Mouse (Mus musculus): ENCODE measurements at regions not wholly inside any gene's neighbourhood (a gene's known extent, or its start where the extent isn't known, plus 50 kb on each side); places are given as distances from the start of the nearest gene placed in this dataset.

- WGBS, result 60% methylated on average over 18 of the region's 18 CpGs
- peak; percentile 67; the same call in 1 of the 2 replicates for ATAC-seq
- H3K4me1 ChIP-seq (replicated peaks), result no peaks in the 10 kb centered on the region
- no peaks in the 10 kb centered on the region for H3K9me3 ChIP-seq
- no peaks in the 10 kb centered on the region for H3K27me3 ChIP-seq (replicated peaks)
- no peak overlapping the region for H3K4me2 ChIP-seq (replicated peaks)
- H3K4me3 ChIP-seq (replicated peaks), result no peak overlapping the region
- H3K9ac ChIP-seq, result no peak overlapping the region
- H3K27ac ChIP-seq, result no peak overlapping the region
- H3K36me3 ChIP-seq, result no peaks in the 10 kb centered on the region
These were observed 629.1 kb downstream of the Rnf144a start for GRCm38 (mm10) chr12:25785646-25786606.

GRCm38 (mm10) chr12:25784401-25784800 is 630.7 kb downstream of the Rnf144a start:
- H3K36me3 ChIP-seq, result no peaks in the 10 kb centered on the region
- no peaks in the 10 kb centered on the region for H3K4me1 ChIP-seq (replicated peaks)
- 79% methylated on average over 3 of the region's 3 CpGs for WGBS
- ATAC-seq, result no peak
- H3K4me2 ChIP-seq (replicated peaks), result no peak overlapping the region
- no peaks in the 10 kb centered on the region for H3K27me3 ChIP-seq (replicated peaks)
- H3K9ac ChIP-seq, result no peak overlapping the region
- no peaks in the 10 kb centered on the region for H3K9me3 ChIP-seq
- no peak overlapping the region for H3K27ac ChIP-seq
- no peak overlapping the region for H3K4me3 ChIP-seq (replicated peaks)

GRCm38 (mm10) chr12:25782972-25783717 is 631.9 kb downstream of the Rnf144a start:
- ATAC-seq, result no peak
- WGBS, result 52% methylated on average over 10 of the region's 10 CpGs
- Histone ChIP-seq H3K9ac (no peak overlapping the region), H3K27me3 (replicated peaks) (no peaks in the 10 kb centered on the region), H3K4me2 (replicated peaks) (no peak overlapping the region), H3K36me3 (no peaks in the 10 kb centered on the region), H3K9me3 (no peaks in the 10 kb centered on the region), H3K4me3 (replicated peaks) (no peak overlapping the region), H3K27ac (no peak overlapping the region), H3K4me1 (replicated peaks) (no peaks in the 10 kb centered on the region)

GRCm38 (mm10) chr12:25771856-25772255 is 643.2 kb downstream of the Rnf144a start:
- 77% methylated on average over 3 of the region's 3 CpGs for WGBS
- H3K4me3 ChIP-seq (replicated peaks), result no peak overlapping the region
- no peak for ATAC-seq

GRCm38 (mm10) chr12:25768644-25769043 is 646.4 kb downstream of the Rnf144a start:
- H3K9me3 ChIP-seq, result no peaks in the 10 kb centered on the region
- H3K4me2 ChIP-seq (replicated peaks), result no peak overlapping the region
- no peaks in the 10 kb centered on the region for H3K36me3 ChIP-seq
- H3K27me3 ChIP-seq (replicated peaks), result no peaks in the 10 kb centered on the region
- 35% methylated on average over 5 of the region's 5 CpGs for WGBS
- no peaks in the 10 kb centered on the region for H3K4me1 ChIP-seq (replicated peaks)
- no peak overlapping the region for H3K9ac ChIP-seq
- no peak overlapping the region for H3K4me3 ChIP-seq (replicated peaks)
- no peak overlapping the region for H3K27ac ChIP-seq
- no peak for ATAC-seq

More at GRCm38 (mm10) chr12:25771856-25772255, 643.2 kb downstream of the Rnf144a start:
- H3K4me2 ChIP-seq (replicated peaks), result no peak overlapping the region
- no peak overlapping the region for H3K9ac ChIP-seq
- H3K36me3 ChIP-seq, result no peaks in the 10 kb centered on the region
- no peak overlapping the region for H3K27ac ChIP-seq
- no peaks in the 10 kb centered on the region for H3K9me3 ChIP-seq
- no peaks in the 10 kb centered on the region for H3K4me1 ChIP-seq (replicated peaks)
- H3K27me3 ChIP-seq (replicated peaks), result no peaks in the 10 kb centered on the region

GRCm38 (mm10) chr12:25763061-25763460 is 652.0 kb downstream of the Rnf144a start:
- Histone ChIP-seq H3K36me3 (no peaks in the 10 kb centered on the region), H3K27me3 (replicated peaks) (no peaks in the 10 kb centered on the region), H3K9me3 (no peaks in the 10 kb centered on the region), H3K27ac (no peak overlapping the region), H3K4me3 (replicated peaks) (no peak overlapping the region), H3K4me2 (replicated peaks) (no peak overlapping the region), H3K4me1 (replicated peaks) (no peaks in the 10 kb centered on the region), H3K9ac (no peak overlapping the region)
- no peak for ATAC-seq
- 95% methylated on average over 1 of the region's 1 CpGs for WGBS

GRCm38 (mm10) chr12:25757014-25757413 is 658.0 kb downstream of the Rnf144a start:
- Histone ChIP-seq H3K4me2 (replicated peaks) (no peak overlapping the region), H3K4me1 (replicated peaks) (no peaks in the 10 kb centered on the region), H3K27me3 (replicated peaks) (no peaks in the 10 kb centered on the region), H3K27ac (no peak overlapping the region), H3K9me3 (no peaks in the 10 kb centered on the region), H3K36me3 (no peaks in the 10 kb centered on the region), H3K4me3 (replicated peaks) (no peak overlapping the region), H3K9ac (no peak overlapping the region)
- no peak for ATAC-seq
- WGBS, result 86% methylated on average over 5 of the region's 5 CpGs

- H3K27me3 ChIP-seq (replicated peaks), result no peaks in the 10 kb centered on the region
- no peak overlapping the region for H3K4me3 ChIP-seq (replicated peaks)
- ATAC-seq, result no peak
- no peak overlapping the region for H3K27ac ChIP-seq
- no peaks in the 10 kb centered on the region for H3K36me3 ChIP-seq
- no peaks in the 10 kb centered on the region for H3K9me3 ChIP-seq
- H3K4me2 ChIP-seq (replicated peaks), result no peak overlapping the region
- 32% methylated on average over 2 of the region's 2 CpGs for WGBS
- H3K9ac ChIP-seq, result no peak overlapping the region
- no peaks in the 10 kb centered on the region for H3K4me1 ChIP-seq (replicated peaks)
These were observed 636.9 kb upstream of the Id2 start for GRCm38 (mm10) chr12:25733801-25734200.

GRCm38 (mm10) chr12:25725774-25726173 is 628.8 kb upstream of the Id2 start:
- Histone ChIP-seq H3K9ac (no peak overlapping the region), H3K27ac (no peak overlapping the region), H3K4me1 (replicated peaks) (no peaks in the 10 kb centered on the region), H3K27me3 (replicated peaks) (no peaks in the 10 kb centered on the region), H3K4me3 (replicated peaks) (no peak overlapping the region), H3K36me3 (no peaks in the 10 kb centered on the region), H3K4me2 (replicated peaks) (no peak overlapping the region), H3K9me3 (no peaks in the 10 kb centered on the region)
- no peak for ATAC-seq
- WGBS, result 42% methylated on average over 2 of the region's 2 CpGs

GRCm38 (mm10) chr12:25711186-25711585 is 614.2 kb upstream of the Id2 start:
- Histone ChIP-seq H3K4me3 (replicated peaks) (no peak overlapping the region), H3K9ac (no peak overlapping the region), H3K27ac (no peak overlapping the region), H3K4me2 (replicated peaks) (no peak overlapping the region), H3K27me3 (replicated peaks) (no peaks in the 10 kb centered on the region), H3K9me3 (no peaks in the 10 kb centered on the region), H3K4me1 (replicated peaks) (no peaks in the 10 kb centered on the region), H3K36me3 (no peaks in the 10 kb centered on the region)
- ATAC-seq, result no peak
- WGBS, result 81% methylated on average over 1 of the region's 1 CpGs

GRCm38 (mm10) chr12:25703023-25703400 is 606.1 kb upstream of the Id2 start:
- Histone ChIP-seq H3K27me3 (replicated peaks) (no peaks in the 10 kb centered on the region), H3K4me3 (replicated peaks) (no peak overlapping the region), H3K4me1 (replicated peaks) (no peaks in the 10 kb centered on the region), H3K4me2 (replicated peaks) (peak overlapping the region; percentile 42), H3K9ac (no peak overlapping the region), H3K27ac (no peak overlapping the region), H3K36me3 (no peaks in the 10 kb centered on the region), H3K9me3 (no peaks in the 10 kb centered on the region; the same call in 1 of the 2 replicates)
- WGBS, result 27% methylated on average over 6 of the region's 6 CpGs
- ATAC-seq, result no peak

GRCm38 (mm10) chr12:25702176-25703022 is 605.5 kb upstream of the Id2 start:
- no peaks in the 10 kb centered on the region for H3K36me3 ChIP-seq
- no peaks in the 10 kb centered on the region for H3K4me1 ChIP-seq (replicated peaks)
- H3K27me3 ChIP-seq (replicated peaks), result no peaks in the 10 kb centered on the region
- H3K9ac ChIP-seq, result no peak overlapping the region
- no peak for ATAC-seq
- peak overlapping the region; percentile 42 for H3K4me2 ChIP-seq (replicated peaks)
- H3K27ac ChIP-seq, result no peak overlapping the region
- H3K4me3 ChIP-seq (replicated peaks), result 0 out of 2 replicates have a peak overlapping the region, but pooled peaks have one; percentile 4
- WGBS, result 20% methylated on average over 21 of the region's 21 CpGs
- H3K9me3 ChIP-seq, result no peaks in the 10 kb centered on the region; the same call in 1 of the 2 replicates

All from intestine, embryonic 15.5 days (tissue).